Mouse (Mus musculus): Measurements from ENCODE around the gene Itgam. TPM values are rescaled to one million over a fixed set of nuclear protein-coding genes. Genes with fewer than 3 reads are reported as not detected.

The Itgam gene
- polyA plus RNA-seq, 2 experiments, result 1.5 to 2.7 TPM

DNA sequence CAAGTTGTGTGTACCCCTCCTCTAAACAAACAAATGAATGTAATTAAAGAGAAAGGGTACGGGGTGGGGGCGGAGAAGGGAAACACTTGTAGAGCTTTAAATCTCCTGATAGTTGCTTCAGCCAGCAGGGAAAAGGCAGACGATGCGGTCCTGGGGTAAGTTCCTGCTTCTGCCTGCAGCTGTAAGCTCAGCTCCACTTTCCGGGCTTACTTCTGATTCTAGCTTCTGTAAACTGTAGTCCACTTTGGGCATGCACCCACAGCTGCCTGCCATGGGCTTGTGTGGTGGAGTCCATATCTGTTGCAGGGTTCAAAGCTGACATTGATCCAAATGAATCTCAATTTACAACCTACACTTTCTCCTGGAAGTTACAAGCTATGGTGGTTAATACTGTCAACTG lies 9.4 kb upstream of the Itgam start:
- Histone ChIP-seq H3K4me2 (ENCODE audit: low read depth) (no peak overlapping the region), H3K27ac (no peak overlapping the region), H3K27me3 (ENCODE audit: control insufficient read depth, insufficient read depth, low read length) (no peaks in the 10 kb centered on the region), H3K4me3 (ENCODE audit: insufficient read depth in 1 of 2, low read depth in 2 of 2, low read length in 2 of 2) (no peak overlapping the region), H3K9ac (replicated peaks) (no peak overlapping the region), H3K9me3 (ENCODE audit: control insufficient read depth, low read length) (no peaks in the 10 kb centered on the region), H3K36me3 (replicated peaks; ENCODE audit: control insufficient read depth, insufficient read depth, low read depth) (no peaks in the 10 kb centered on the region), H3K4me1 (replicated peaks; ENCODE audit: control insufficient read depth in 2 of 2, insufficient read depth in 2 of 2, low read length in 1 of 2) (peaks cover 0 to 16% of the 10 kb centered on the region in 2 experiments; a peak in 2 of 4 replicates)
- ATAC-seq (ENCODE audit: insufficient read depth) (no peak), DNase-seq (ENCODE audit: low read depth in 3 of 3, low spot score in 3 of 3) (no peak)
- WGBS (ENCODE audit: insufficient replicate concordance), result 33% methylated on average over 5 of the region's 5 CpGs
- no peak for TF ChIP-seq EP300 (IDR thresholded peaks at IDR 0.05; ENCODE audit: low read depth)
- no peak for TF ChIP-seq CTCF (IDR thresholded peaks at IDR 0.05; ENCODE audit: low read depth)

GRCm38 (mm10) chr7:128056917-128057444 lies 5.5 kb upstream of the Itgam start:
- DNase-seq (ENCODE audit: low read depth in 3 of 3, low spot score in 3 of 3), result no peak
- H3K9ac ChIP-seq (replicated peaks), result no peak overlapping the region
- 38% methylated on average over 3 of the region's 3 CpGs for WGBS (ENCODE audit: insufficient replicate concordance)
- H3K9me3 ChIP-seq (ENCODE audit: control insufficient read depth, low read length), result no peaks in the 10 kb centered on the region
- H3K4me3 ChIP-seq (ENCODE audit: insufficient read depth in 1 of 2, low read depth in 2 of 2, low read length in 2 of 2), result no peak overlapping the region
- no peaks in the 10 kb centered on the region for H3K36me3 ChIP-seq (replicated peaks; ENCODE audit: control insufficient read depth, insufficient read depth, low read depth)
- no peaks in the 10 kb centered on the region for H3K27me3 ChIP-seq (ENCODE audit: control insufficient read depth, insufficient read depth, low read length)
- no peak for ATAC-seq (ENCODE audit: insufficient read depth)
- TF ChIP-seq CTCF (IDR thresholded peaks at IDR 0.05; ENCODE audit: low read depth), result no peak
- no peak overlapping the region for H3K27ac ChIP-seq
- H3K4me2 ChIP-seq (ENCODE audit: low read depth), result no peak overlapping the region
- H3K4me1 ChIP-seq (replicated peaks; ENCODE audit: control insufficient read depth in 2 of 2, insufficient read depth in 2 of 2, low read length in 1 of 2), result peaks cover 0 to 5% of the 10 kb centered on the region in 2 experiments; a peak in 1 of 4 replicates

GRCm38 (mm10) chr7:128057860-128058259 lies 4.6 kb upstream of the Itgam start:
- no peaks in the 10 kb centered on the region for H3K27me3 ChIP-seq (ENCODE audit: control insufficient read depth, insufficient read depth, low read length)
- WGBS (ENCODE audit: insufficient replicate concordance), result 62% methylated on average over 8 of the region's 8 CpGs
- H3K4me1 ChIP-seq (replicated peaks; ENCODE audit: control insufficient read depth in 2 of 2, insufficient read depth in 2 of 2, low read length in 1 of 2), result peaks cover 0 to 5% of the 10 kb centered on the region in 2 experiments; a peak in 1 of 4 replicates
- no peak overlapping the region for H3K27ac ChIP-seq
- no peak overlapping the region for H3K4me2 ChIP-seq (ENCODE audit: low read depth)
- no peak overlapping the region for H3K9ac ChIP-seq (replicated peaks)
- no peak overlapping the region for H3K4me3 ChIP-seq (ENCODE audit: insufficient read depth in 1 of 2, low read depth in 2 of 2, low read length in 2 of 2)
- H3K9me3 ChIP-seq (ENCODE audit: control insufficient read depth, low read length), result no peaks in the 10 kb centered on the region
- no peak for TF ChIP-seq EP300 (IDR thresholded peaks at IDR 0.05; ENCODE audit: low read depth)
- no peak for TF ChIP-seq CTCF (IDR thresholded peaks at IDR 0.05; ENCODE audit: low read depth)
- ATAC-seq (ENCODE audit: insufficient read depth), result no peak
- DNase-seq (ENCODE audit: low read depth in 3 of 3, low spot score in 3 of 3), result no peak
- H3K36me3 ChIP-seq (replicated peaks; ENCODE audit: control insufficient read depth, insufficient read depth, low read depth), result no peaks in the 10 kb centered on the region

GRCm38 (mm10) chr7:128058576-128058975 lies 3.9 kb upstream of the Itgam start:
- Histone ChIP-seq H3K9me3 (ENCODE audit: control insufficient read depth, low read length) (no peaks in the 10 kb centered on the region), H3K9ac (replicated peaks) (no peak overlapping the region), H3K27me3 (ENCODE audit: control insufficient read depth, insufficient read depth, low read length) (no peaks in the 10 kb centered on the region), H3K27ac (no peak overlapping the region), H3K4me1 (replicated peaks; ENCODE audit: control insufficient read depth in 2 of 2, insufficient read depth in 2 of 2, low read length in 1 of 2) (peaks cover 0 to 5% of the 10 kb centered on the region in 2 experiments; a peak in 1 of 4 replicates), H3K4me3 (ENCODE audit: insufficient read depth in 1 of 2, low read depth in 2 of 2, low read length in 2 of 2) (no peak overlapping the region), H3K4me2 (ENCODE audit: low read depth) (no peak overlapping the region), H3K36me3 (replicated peaks; ENCODE audit: control insufficient read depth, insufficient read depth, low read depth) (no peaks in the 10 kb centered on the region)
- TF ChIP-seq EP300 (IDR thresholded peaks at IDR 0.05; ENCODE audit: low read depth) (no peak), CTCF (IDR thresholded peaks at IDR 0.05; ENCODE audit: low read depth) (no peak)
- no peak for DNase-seq (ENCODE audit: low read depth in 3 of 3, low spot score in 3 of 3)
- WGBS (ENCODE audit: insufficient replicate concordance), result 26% methylated on average over 7 of the region's 7 CpGs
- ATAC-seq (ENCODE audit: insufficient read depth), result no peak

DNA sequence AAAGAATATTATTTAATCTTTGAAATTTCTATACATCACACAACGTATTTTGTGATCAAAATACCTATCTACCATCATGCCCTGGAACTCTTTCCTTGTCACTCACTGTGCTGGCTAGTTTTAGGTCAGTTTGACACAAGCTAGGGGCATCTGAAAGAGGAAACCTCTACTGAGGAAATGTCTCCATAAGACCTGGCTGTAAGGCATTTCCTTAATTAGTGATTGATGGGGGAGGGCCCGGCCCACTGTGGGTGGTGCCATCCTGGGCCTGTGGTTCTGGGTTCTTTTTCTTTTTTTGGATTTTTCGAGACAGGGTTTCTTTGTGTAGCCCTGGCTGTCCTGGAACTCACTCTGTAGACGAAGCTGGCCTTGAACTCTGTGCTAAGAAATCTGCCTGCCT lies 3.3 kb upstream of the Itgam start:
- 33% methylated on average over 4 of the region's 4 CpGs for WGBS (ENCODE audit: insufficient replicate concordance)
- Histone ChIP-seq H3K4me1 (replicated peaks; ENCODE audit: control insufficient read depth in 2 of 2, insufficient read depth in 2 of 2, low read length in 1 of 2) (peaks cover 0 to 5% of the 10 kb centered on the region in 2 experiments; a peak in 1 of 4 replicates), H3K9ac (replicated peaks) (no peak overlapping the region), H3K9me3 (ENCODE audit: control insufficient read depth, low read length) (no peaks in the 10 kb centered on the region), H3K4me3 (ENCODE audit: insufficient read depth in 1 of 2, low read depth in 2 of 2, low read length in 2 of 2) (no peak overlapping the region), H3K27ac (no peak overlapping the region), H3K4me2 (ENCODE audit: low read depth) (no peak overlapping the region), H3K27me3 (ENCODE audit: control insufficient read depth, insufficient read depth, low read length) (no peaks in the 10 kb centered on the region), H3K36me3 (replicated peaks; ENCODE audit: control insufficient read depth, insufficient read depth, low read depth) (no peaks in the 10 kb centered on the region)
- no peak for DNase-seq (ENCODE audit: low read depth in 3 of 3, low spot score in 3 of 3)
- ATAC-seq (ENCODE audit: insufficient read depth), result no peak
- no peak for TF ChIP-seq CTCF (IDR thresholded peaks at IDR 0.05; ENCODE audit: low read depth)
- TF ChIP-seq EP300 (IDR thresholded peaks at IDR 0.05; ENCODE audit: low read depth), result no peak

Measured in liver, embryonic 14.5 days (tissue).